Mouse (Mus musculus) megakaryocyte, embryonic 14.5 days (primary cell): Measurements from ENCODE around the gene Aars2.

Source experiments
- FLI1 ChIP-seq: IDR thresholded peaks from 2 replicates; pipeline ENCODE4 v1.6.1; 2012; ENCODE audit warnings: low read length, inconsistent platforms, mixed read lengths
- GATA1 ChIP-seq: IDR thresholded peaks from 3 replicates; pipeline ENCODE4 v1.6.1; 2012; ENCODE audit warnings: mixed read lengths, low read length, inconsistent platforms, borderline replicate concordance

DNA sequence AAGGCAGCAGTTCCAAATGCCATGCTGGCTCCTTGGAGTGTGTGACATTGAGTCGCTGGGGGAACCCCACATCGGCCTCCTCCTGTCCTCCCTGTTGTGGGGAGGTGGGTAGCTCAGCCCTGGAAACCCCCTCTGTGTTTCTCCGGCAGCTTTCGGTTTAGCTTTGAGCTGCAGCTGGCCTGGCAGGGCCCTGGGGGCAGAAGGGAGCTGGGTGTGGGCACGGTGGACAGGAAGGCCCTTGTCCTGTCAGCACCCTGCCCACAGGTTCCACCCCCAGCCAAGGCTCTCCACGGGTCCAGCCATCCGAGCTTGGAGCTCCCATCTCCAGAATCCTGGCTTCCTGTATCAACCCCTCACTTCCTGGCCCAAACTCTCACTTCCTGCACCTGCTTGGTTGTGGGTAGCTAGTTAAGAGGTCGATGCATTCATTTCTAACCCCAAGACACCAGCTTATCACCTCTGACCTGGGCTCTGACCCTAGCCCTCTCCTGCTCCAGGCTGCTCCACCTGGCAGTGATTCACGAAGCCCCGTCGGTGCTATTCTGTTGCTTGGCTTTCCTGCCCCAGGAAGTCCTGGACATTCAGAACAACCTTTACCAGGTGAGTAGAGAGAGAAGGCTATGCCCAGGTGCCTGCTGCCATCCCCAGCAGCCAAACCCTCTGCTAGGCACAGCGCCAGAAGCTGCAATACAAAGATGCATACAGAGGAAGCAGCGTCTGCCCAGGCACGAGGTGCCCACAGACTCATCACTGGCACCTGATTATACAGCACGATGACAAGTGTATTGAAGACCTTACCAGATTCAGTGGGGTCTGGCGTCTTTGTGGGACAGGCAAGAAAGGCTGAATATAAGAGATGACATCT lies 51.6 kb downstream of the Aars2 start:
- TF ChIP-seq GATA1, result no peak
- no peak for TF ChIP-seq FLI1
